Mouse (Mus musculus) intestine, embryonic 16.5 days (tissue): ENCODE results near the gene Smoc1. TPM values are rescaled to one million over a fixed set of nuclear protein-coding genes. Genes with fewer than 3 reads are reported as not detected.
A peak's percentile ranks its signal among the peaks of the same experiment; 100 is the strongest.

Experiments used
- ATAC-seq: fragments of 200-750 bp; cut with Nextera tagmentation; 2 replicates; pipeline ENCODE4 v1.8.0; 2017; ENCODE audit warnings: moderate TSS enrichment, moderate library complexity
- H3K27ac ChIP-seq: fragments of 300-500 bp; sonication (generic); 2 replicates; pipeline ENCODE4 v1.5.1; 2014; ENCODE audit warnings: mild to moderate bottlenecking, low read length
- H3K27me3 ChIP-seq: fragments of 300-500 bp; sonication (generic); replicated peaks from 2 replicates; pipeline ENCODE4 v1.6.1; 2014; ENCODE audit warnings: low read length, control low read depth, mixed read lengths; ENCODE audit not compliant: control insufficient read depth, insufficient read depth
- H3K36me3 ChIP-seq: fragments of 300-500 bp; sonication (generic); 2 replicates; pipeline ENCODE4 v1.6.1; 2014; ENCODE audit warnings: low read length, control low read depth; ENCODE audit not compliant: control insufficient read depth, insufficient read depth
- H3K4me1 ChIP-seq: fragments of 300-500 bp; sonication (generic); 2 replicates; pipeline ENCODE4 v1.6.1; 2014; ENCODE audit warnings: low read length, control low read depth, mixed read lengths; ENCODE audit not compliant: control insufficient read depth, insufficient read depth
- H3K4me2 ChIP-seq: fragments of 300-500 bp; sonication (generic); 2 replicates; pipeline ENCODE4 v1.6.1; 2014; ENCODE audit warnings: low read depth, low read length, control low read depth
- H3K4me3 ChIP-seq: fragments of 300-500 bp; sonication (generic); 2 replicates; pipeline ENCODE4 v1.5.1; 2014; ENCODE audit warnings: mild to moderate bottlenecking, low read length
- H3K9ac ChIP-seq: fragments of 300-500 bp; sonication (generic); 2 replicates; pipeline ENCODE4 v1.6.1; 2014; ENCODE audit warnings: low read depth, low read length
- H3K9me3 ChIP-seq: fragments of 300-500 bp; sonication (generic); 2 replicates; pipeline ENCODE4 v1.6.1; 2016; ENCODE audit warnings: low read length, control low read depth; ENCODE audit not compliant: control insufficient read depth
- WGBS: fragments of 180-500 bp; shearing (Covaris S2); extraction: QIAGEN DNeasy Blood & Tissue Kit; methylation state at CpG from one replicate; pipeline ENCODE4 v1.1.7; 2014; 5-methylcytosine and 5-hydroxymethylcytosine counted together
- polyA plus RNA-seq: library from polyadenylated mRNA; unstranded; fragments of >200 nt; fragmentation: Nextera tagmentation; extraction: Ambion mirVana; gene quantifications from 2 replicates; pipeline ENCODE4 v1.2.1, GENCODE M21; 2015

Smoc1 gene
- polyA plus RNA-seq = 9.2 and 9.6 TPM in 2 replicates

DNA sequence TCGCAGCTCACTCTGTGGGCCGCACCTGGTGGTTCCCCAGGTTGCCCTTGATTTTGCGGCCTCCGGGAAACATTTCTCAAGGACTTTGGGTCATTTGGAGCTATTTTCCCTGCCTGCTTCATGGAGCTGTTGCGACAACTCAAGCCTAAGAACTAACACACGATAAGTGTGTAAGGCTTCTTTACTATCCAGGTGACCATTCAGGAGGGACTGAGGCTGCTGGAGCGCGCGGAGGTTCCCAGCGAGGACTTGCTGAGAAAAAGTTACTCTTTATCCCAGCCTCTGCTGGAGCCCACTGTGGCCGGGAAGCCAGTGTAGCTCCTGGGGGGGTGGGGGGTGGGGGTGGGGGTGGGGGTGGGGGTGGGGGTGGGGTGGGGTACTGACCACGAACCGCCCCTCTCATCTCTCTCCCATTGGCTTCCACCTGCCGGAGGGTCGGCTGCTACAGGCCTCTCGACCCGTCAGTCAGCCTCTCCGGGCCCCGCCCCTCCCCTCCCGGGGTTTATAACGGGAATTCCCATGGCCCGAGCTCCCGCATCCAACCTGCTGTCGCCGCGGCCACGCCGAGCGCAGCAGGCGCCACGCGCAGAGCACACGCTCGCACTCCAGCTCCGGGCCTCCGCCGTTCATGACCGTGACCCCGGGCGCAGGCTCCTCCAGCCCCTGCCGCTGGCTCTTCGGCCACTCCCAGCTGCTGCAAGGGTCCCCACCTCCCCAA, at the start of gene Smoc1:
Gene Smoc1 (plus strand): TSS at position 532 of the 718 bp plus-strand sequence.
- H3K4me2 ChIP-seq = peak within 1 kb of the TSS; percentile 89
- no peaks in the 10 kb centered on the region for H3K36me3 ChIP-seq
- peak within 1 kb of the TSS; percentile 67 for H3K9ac ChIP-seq
- WGBS = 4% methylated on average over 39 of the region's 42 CpGs
- peak within 1 kb of the TSS; percentile 61 for H3K4me3 ChIP-seq
- H3K9me3 ChIP-seq = no peaks in the 10 kb centered on the region
- H3K27me3 ChIP-seq = peaks cover 21% of the 10 kb centered on the region; the same call in 1 of the 2 replicates
- peak; percentile 86 for ATAC-seq
- H3K27ac ChIP-seq = no peak within 1 kb of the TSS
- H3K4me1 ChIP-seq = 0 out of 2 replicates have a peak, but pooled peaks cover 4% of the 10 kb centered on the region

DNA sequence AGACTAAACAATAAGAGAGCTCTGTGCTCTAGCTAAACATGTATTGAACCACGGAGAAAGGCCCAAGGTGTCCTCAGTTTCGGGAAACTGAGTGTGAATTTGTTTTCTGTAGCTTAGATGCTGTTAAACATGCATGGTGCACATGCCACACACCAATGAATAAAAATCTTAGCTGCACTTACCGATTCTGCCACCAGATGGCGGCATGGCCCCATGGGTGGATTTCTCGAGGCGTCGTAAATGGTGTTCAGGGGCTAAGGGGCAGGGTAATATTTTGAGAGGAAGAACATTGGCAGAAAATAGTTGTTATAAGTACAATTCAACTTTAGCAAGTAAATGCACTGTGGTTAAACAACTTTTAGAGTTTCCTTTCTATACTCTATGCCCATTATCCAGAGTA, 44.3 kb upstream of the Smoc1 start:
- Histone ChIP-seq H3K27ac (no peak overlapping the region), H3K9me3 (no peaks in the 10 kb centered on the region), H3K9ac (no peak overlapping the region), H3K4me3 (no peak overlapping the region), H3K27me3 (no peaks in the 10 kb centered on the region), H3K36me3 (no peaks in the 10 kb centered on the region), H3K4me2 (no peak overlapping the region), H3K4me1 (no peaks in the 10 kb centered on the region)
- WGBS = 1% methylated on average over 7 of the region's 7 CpGs
- ATAC-seq = no peak

- H3K9ac ChIP-seq = no peak overlapping the region
- no peak overlapping the region for H3K27ac ChIP-seq
- no peaks in the 10 kb centered on the region for H3K36me3 ChIP-seq
- no peaks in the 10 kb centered on the region for H3K9me3 ChIP-seq
- H3K4me3 ChIP-seq = no peak overlapping the region
- no peaks in the 10 kb centered on the region for H3K4me1 ChIP-seq
- no peak overlapping the region for H3K4me2 ChIP-seq
- ATAC-seq = no peak
- 75% methylated on average over 9 of the region's 9 CpGs for WGBS
- no peaks in the 10 kb centered on the region for H3K27me3 ChIP-seq
Observed at GRCm38 (mm10) chr12:80983695-80984094, 42.9 kb upstream of the Smoc1 start.

DNA sequence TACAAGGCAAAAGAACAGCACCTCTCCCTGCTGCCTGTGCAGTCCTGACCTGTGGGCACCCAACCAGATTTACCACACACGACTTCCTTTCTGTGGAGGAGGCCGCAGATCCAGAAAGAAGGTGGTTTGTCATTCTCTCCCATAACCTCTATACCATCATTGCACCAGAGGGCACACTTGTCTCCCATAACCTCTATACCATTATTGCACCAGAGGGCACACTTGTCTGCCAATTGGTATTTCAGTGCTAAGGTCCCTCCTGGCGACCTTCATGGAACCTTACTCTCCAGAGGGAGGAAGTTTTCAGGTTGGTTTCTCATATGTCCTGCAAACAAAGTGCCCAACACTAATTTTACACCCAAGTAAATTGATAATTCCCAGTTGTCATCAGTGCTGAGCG, 40.0 kb upstream of the Smoc1 start:
- Histone ChIP-seq H3K36me3 (no peaks in the 10 kb centered on the region), H3K4me3 (no peak overlapping the region), H3K27ac (no peak overlapping the region), H3K4me1 (no peaks in the 10 kb centered on the region), H3K4me2 (no peak overlapping the region), H3K27me3 (no peaks in the 10 kb centered on the region), H3K9me3 (no peaks in the 10 kb centered on the region), H3K9ac (no peak overlapping the region)
- WGBS = 75% methylated on average over 4 of the region's 4 CpGs
- ATAC-seq = no peak

- Histone ChIP-seq H3K27ac (no peak overlapping the region), H3K27me3 (no peaks in the 10 kb centered on the region), H3K36me3 (no peaks in the 10 kb centered on the region), H3K4me2 (no peak overlapping the region), H3K9ac (no peak overlapping the region), H3K4me1 (no peaks in the 10 kb centered on the region), H3K4me3 (no peak overlapping the region), H3K9me3 (no peaks in the 10 kb centered on the region)
- ATAC-seq = no peak
- WGBS = 74% methylated on average over 3 of the region's 3 CpGs
Observed at GRCm38 (mm10) chr12:80988286-80988685, 38.3 kb upstream of the Smoc1 start.

GRCm38 (mm10) chr12:80990901-80991445, 35.6 kb upstream of the Smoc1 start:
- H3K4me3 ChIP-seq = no peak overlapping the region
- H3K36me3 ChIP-seq = no peaks in the 10 kb centered on the region
- no peaks in the 10 kb centered on the region for H3K4me1 ChIP-seq
- no peak overlapping the region for H3K27ac ChIP-seq
- 82% methylated on average over 13 of the region's 13 CpGs for WGBS
- H3K9ac ChIP-seq = no peak overlapping the region
- H3K9me3 ChIP-seq = no peaks in the 10 kb centered on the region
- no peak for ATAC-seq
- H3K4me2 ChIP-seq = no peak overlapping the region
- H3K27me3 ChIP-seq = no peaks in the 10 kb centered on the region

DNA sequence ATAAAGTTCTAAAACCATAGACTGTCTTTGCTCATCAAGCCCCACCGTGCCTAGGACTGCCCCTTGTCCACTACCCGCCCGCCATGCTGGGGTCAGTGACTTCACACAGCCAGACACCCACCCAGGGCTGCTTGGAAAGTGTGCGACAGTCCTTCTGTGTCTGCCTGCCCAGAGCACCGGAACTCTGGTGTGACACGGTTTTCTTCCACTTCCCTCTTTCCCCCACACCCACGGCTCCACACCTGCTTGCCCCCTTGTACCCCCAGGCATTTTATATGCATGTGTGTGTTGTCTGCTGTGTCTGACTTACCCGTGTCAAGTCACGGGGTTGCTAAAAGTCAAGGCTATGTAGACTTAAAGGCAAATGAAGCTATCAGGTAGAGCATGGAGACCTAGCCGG, 34.8 kb upstream of the Smoc1 start:
- ATAC-seq = no peak
- Histone ChIP-seq H3K4me2 (no peak overlapping the region), H3K9ac (no peak overlapping the region), H3K4me3 (no peak overlapping the region), H3K27ac (no peak overlapping the region), H3K9me3 (no peaks in the 10 kb centered on the region), H3K36me3 (no peaks in the 10 kb centered on the region), H3K27me3 (no peaks in the 10 kb centered on the region), H3K4me1 (no peaks in the 10 kb centered on the region)
- WGBS = 84% methylated on average over 10 of the region's 10 CpGs

- ATAC-seq = no peak
- no peaks in the 10 kb centered on the region for H3K9me3 ChIP-seq
- no peaks in the 10 kb centered on the region for H3K4me1 ChIP-seq
- no peaks in the 10 kb centered on the region for H3K36me3 ChIP-seq
- H3K4me2 ChIP-seq = no peak overlapping the region
- H3K9ac ChIP-seq = no peak overlapping the region
- 85% methylated on average over 8 of the region's 8 CpGs for WGBS
- H3K27ac ChIP-seq = no peak overlapping the region
- H3K4me3 ChIP-seq = no peak overlapping the region
- H3K27me3 ChIP-seq = peaks cover 3% of the 10 kb centered on the region; the same call in 1 of the 2 replicates
Observed at GRCm38 (mm10) chr12:80992540-80993122, 34.0 kb upstream of the Smoc1 start.

DNA sequence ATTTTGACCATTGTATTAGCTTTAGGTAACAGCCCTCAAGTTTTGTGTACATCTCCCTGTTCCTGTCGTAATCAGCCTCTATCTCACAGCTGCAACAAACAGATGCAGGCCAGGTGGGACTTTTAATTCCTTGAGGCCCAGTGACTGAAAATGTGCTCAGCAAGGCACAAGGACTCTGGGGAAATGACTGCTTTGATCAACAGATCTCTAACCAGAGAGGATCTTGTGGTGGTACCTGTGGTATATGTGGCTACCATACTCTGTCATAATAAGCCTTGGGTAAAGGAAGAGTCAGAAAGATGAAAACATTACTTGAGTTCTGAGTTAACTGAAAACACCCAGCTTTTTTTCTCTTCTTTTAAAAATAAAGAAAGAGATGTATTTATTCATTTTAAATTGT, 32.8 kb upstream of the Smoc1 start:
- Histone ChIP-seq H3K4me1 (no peaks in the 10 kb centered on the region), H3K36me3 (no peaks in the 10 kb centered on the region), H3K9ac (no peak overlapping the region), H3K4me2 (no peak overlapping the region), H3K9me3 (no peaks in the 10 kb centered on the region), H3K4me3 (no peak overlapping the region), H3K27ac (no peak overlapping the region), H3K27me3 (peaks cover 10% of the 10 kb centered on the region; the same call in 1 of the 2 replicates)
- no peak for ATAC-seq
- WGBS = 80% methylated on average over 1 of the region's 1 CpGs
